Mouse (Mus musculus) lung, adult 2 months (tissue): ENCODE measurements around the gene Polr2c.

Experiments
- CTCF ChIP-seq: fragments of 200-500 bp; IDR thresholded peaks from 2 replicates; pipeline ENCODE4 v1.5.1; 2011; ENCODE audit warnings: mild to moderate bottlenecking, low read length, control low read depth; ENCODE audit not compliant: insufficient read depth
- POLR2A ChIP-seq: fragments of 200-500 bp; IDR thresholded peaks from 2 replicates; pipeline ENCODE4 v1.6.1; 2011; ENCODE audit warnings: low read depth, mild to moderate bottlenecking, control low read depth, low read length, borderline replicate concordance; ENCODE audit errors: extremely low read depth

- TF ChIP-seq CTCF: no peak
- no peak for TF ChIP-seq POLR2A
These were observed 57.5 kb downstream of the Polr2c start for GRCm38 (mm10) chr8:94914701-94915101.
